Mouse (Mus musculus) midbrain, embryonic 15.5 days (tissue): ENCODE measurements around the gene H3f3b. TPM values are rescaled to one million over a fixed set of nuclear protein-coding genes. Genes with fewer than 3 reads are reported as not detected.

Experiments
- ATAC-seq: fragments of 200-750 bp; cut with Nextera tagmentation; replicated peaks from 2 replicates; pipeline ENCODE4 v1.8.0; 2017; ENCODE audit warnings: moderate TSS enrichment
- H3K27ac ChIP-seq: fragments of 300-500 bp; sonication (generic); 2 replicates; pipeline ENCODE4 v1.5.1; 2015; ENCODE audit warnings: mild to moderate bottlenecking, inconsistent platforms
- H3K27me3 ChIP-seq: fragments of 300-500 bp; sonication (generic); replicated peaks from 2 replicates; pipeline ENCODE4 v1.6.1; 2015; ENCODE audit warnings: inconsistent platforms
- H3K36me3 ChIP-seq: fragments of 300-500 bp; sonication (generic); replicated peaks from 2 replicates; pipeline ENCODE4 v1.6.1; 2015; ENCODE audit warnings: inconsistent platforms
- H3K4me1 ChIP-seq: fragments of 300-500 bp; sonication (generic); 2 replicates; pipeline ENCODE4 v1.6.1; 2015; ENCODE audit warnings: inconsistent platforms
- H3K4me2 ChIP-seq: fragments of 300-500 bp; sonication (generic); 2 replicates; pipeline ENCODE4 v1.6.1; 2015; ENCODE audit warnings: inconsistent platforms, mild to moderate bottlenecking, moderate library complexity
- H3K4me3 ChIP-seq: fragments of 300-500 bp; sonication (generic); 2 replicates; pipeline ENCODE4 v1.5.1; 2015; ENCODE audit warnings: mild to moderate bottlenecking, inconsistent platforms
- H3K9ac ChIP-seq: fragments of 300-500 bp; sonication (generic); 2 replicates; pipeline ENCODE4 v1.6.1; 2015; ENCODE audit warnings: mild to moderate bottlenecking, inconsistent platforms
- H3K9me3 ChIP-seq: fragments of 300-500 bp; sonication (generic); 2 replicates; pipeline ENCODE4 v1.6.1; 2016; ENCODE audit warnings: inconsistent platforms
- WGBS: fragments of 180-500 bp; shearing (Covaris S2); methylation state at CpG from one replicate; pipeline ENCODE4 v1.1.7; 2015; ENCODE audit warnings: mixed read lengths; 5-methylcytosine and 5-hydroxymethylcytosine counted together
- polyA plus RNA-seq: library from polyadenylated mRNA; unstranded; fragments of >200 nt; fragmentation: Nextera tagmentation; extraction: Ambion mirVana; gene quantifications from 2 replicates; pipeline ENCODE4 v1.2.1, GENCODE M21; 2015

H3f3b gene
- polyA plus RNA-seq, 1 experiment from 2014 or later, result 2,119 TPM

DNA sequence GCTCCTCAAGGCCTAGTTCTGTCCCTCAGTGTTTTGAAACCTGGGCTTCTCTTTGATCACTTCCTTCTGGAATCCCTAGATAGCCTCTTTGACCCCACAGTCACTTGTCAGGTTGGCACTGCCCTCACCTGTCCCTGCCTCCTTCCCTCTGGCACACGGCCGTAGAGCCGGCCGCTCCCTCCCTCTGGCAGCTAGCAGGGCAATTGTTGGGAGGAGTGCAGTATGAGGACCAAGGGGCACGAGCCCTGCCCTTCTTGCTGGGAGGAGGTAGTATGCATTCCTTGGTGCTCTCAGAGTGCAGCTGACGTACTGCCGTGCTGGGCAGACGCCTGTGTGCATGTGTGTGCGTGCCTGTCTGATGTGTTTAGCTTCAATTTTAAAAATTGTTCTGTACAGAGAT, 32.8 kb upstream of the H3f3b start:
- 93% methylated on average over 9 of the region's 9 CpGs for WGBS
- ATAC-seq, result no peak
- H3K4me2 ChIP-seq, result no peak overlapping the region

DNA sequence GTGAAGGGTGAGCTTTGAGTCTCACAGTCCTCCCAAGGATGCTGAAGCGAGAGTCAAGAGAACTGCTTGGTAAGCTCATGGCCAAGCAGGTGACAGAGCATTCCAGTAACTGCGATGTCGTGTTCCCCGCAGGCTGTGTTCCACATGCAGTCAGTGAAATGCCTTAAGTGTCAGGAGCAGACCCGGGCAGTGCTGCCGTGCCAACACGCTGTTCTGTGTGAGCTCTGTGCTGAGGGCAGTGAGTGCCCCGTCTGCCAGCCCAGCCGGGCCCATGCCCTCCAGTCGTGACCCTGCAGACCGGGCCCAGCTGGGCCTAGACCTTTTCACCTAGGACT, 31.9 kb upstream of the H3f3b start:
- Histone ChIP-seq H3K9me3 (no peaks in the 10 kb centered on the region), H3K9ac (no peak overlapping the region), H3K36me3 (peaks cover 48% of the 10 kb centered on the region), H3K4me2 (no peak overlapping the region), H3K4me3 (no peak overlapping the region), H3K27ac (no peak overlapping the region), H3K4me1 (no peaks in the 10 kb centered on the region), H3K27me3 (no peaks in the 10 kb centered on the region)
- WGBS, result 95% methylated on average over 11 of the region's 11 CpGs
- no peak for ATAC-seq

More for the DNA sequence above, 32.8 kb upstream of the H3f3b start:
- no peaks in the 10 kb centered on the region for H3K9me3 ChIP-seq
- H3K36me3 ChIP-seq, result peaks cover 39% of the 10 kb centered on the region
- no peak overlapping the region for H3K27ac ChIP-seq
- H3K4me3 ChIP-seq, result no peak overlapping the region
- no peaks in the 10 kb centered on the region for H3K27me3 ChIP-seq
- H3K4me1 ChIP-seq, result no peaks in the 10 kb centered on the region
- H3K9ac ChIP-seq, result no peak overlapping the region

DNA sequence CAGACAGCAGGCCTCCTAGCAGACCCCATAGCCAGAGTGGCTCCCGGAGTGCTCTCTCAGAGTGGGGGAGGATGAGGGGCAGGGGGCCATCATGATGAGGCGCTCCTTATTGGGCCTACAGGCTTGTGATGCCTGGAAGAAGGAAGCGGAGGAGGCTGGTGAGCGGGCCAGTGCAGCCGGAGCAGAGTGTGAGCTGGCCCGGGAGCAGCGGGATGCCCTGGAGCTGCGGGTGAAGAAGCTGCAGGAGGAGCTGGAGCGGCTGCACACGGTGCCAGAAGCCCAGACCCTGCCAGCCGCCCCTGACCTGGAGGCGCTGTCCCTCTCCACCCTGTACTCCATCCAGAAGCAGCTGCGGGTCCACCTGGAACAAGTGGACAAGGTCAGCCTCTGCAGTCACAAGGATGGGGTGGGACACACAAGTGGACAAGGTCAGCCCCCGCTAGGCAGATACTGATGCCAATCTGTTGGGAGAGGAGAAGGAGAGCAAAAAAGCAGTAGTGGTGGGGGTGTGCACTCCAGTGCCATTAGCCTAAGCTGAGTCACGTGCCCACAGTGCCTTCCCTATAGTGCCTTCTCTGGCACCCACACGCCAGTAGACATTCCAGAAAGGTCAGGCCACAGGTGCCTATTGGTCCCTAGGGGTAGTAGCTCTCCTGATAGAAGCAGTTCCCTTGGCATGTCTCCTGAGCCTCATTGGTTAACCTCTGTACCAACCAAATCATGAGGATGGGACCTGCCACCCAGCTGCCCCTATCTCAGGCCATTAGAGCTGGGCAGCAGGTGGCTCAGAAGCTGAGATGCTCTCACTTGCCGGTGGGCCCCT, 31.3 kb upstream of the H3f3b start:
- WGBS, result 93% methylated on average over 17 of the region's 17 CpGs
- Histone ChIP-seq H3K36me3 (peaks cover 53% of the 10 kb centered on the region), H3K27ac (no peak overlapping the region), H3K9me3 (no peaks in the 10 kb centered on the region), H3K4me2 (no peak overlapping the region), H3K4me3 (no peak overlapping the region), H3K9ac (no peak overlapping the region), H3K27me3 (no peaks in the 10 kb centered on the region), H3K4me1 (no peaks in the 10 kb centered on the region)
- no peak for ATAC-seq

DNA sequence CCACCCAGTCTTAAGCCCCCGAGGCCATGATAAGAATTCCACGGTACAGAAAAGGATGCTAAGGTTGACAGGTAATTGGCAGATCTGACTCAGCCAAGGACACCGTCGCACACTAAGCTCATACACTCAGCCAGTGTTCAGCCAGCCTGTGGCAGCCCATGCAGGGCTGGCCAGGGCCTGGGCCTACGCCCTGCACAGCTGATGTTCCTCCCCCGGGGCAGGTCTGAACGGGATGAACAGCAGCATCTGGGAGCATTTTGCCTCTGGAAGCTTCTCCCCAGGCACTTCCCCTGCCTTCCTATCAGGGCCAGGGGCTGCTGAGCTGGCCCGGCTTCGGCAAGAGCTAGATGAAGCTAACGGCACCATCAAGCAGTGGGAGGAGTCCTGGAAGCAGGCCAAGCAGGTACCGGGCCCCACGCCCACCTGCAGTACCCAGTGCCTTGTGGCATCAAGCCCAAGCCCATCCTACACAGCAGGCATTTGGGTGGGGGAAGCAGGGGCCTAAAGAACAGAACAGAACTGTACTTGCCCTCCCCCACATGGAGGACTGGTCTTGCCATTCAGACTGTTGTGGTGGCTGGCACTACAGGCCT, 30.4 kb upstream of the H3f3b start:
- ATAC-seq, result no peak
- H3K9me3 ChIP-seq, result no peaks in the 10 kb centered on the region
- H3K9ac ChIP-seq, result no peak overlapping the region
- H3K36me3 ChIP-seq, result peaks cover 58% of the 10 kb centered on the region
- H3K4me2 ChIP-seq, result no peak overlapping the region
- H3K27ac ChIP-seq, result no peak overlapping the region
- H3K27me3 ChIP-seq, result no peaks in the 10 kb centered on the region
- WGBS, result 86% methylated on average over 12 of the region's 12 CpGs
- H3K4me3 ChIP-seq, result no peak overlapping the region
- no peaks in the 10 kb centered on the region for H3K4me1 ChIP-seq

GRCm38 (mm10) chr11:116057237-116057881, 29.6 kb upstream of the H3f3b start:
- H3K4me3 ChIP-seq, result no peak overlapping the region

GRCm38 (mm10) chr11:116055873-116056272, 28.1 kb upstream of the H3f3b start:
- Histone ChIP-seq H3K9me3 (no peaks in the 10 kb centered on the region), H3K9ac (no peak overlapping the region), H3K4me2 (no peak overlapping the region), H3K4me3 (no peak overlapping the region), H3K36me3 (peaks cover 59% of the 10 kb centered on the region), H3K27ac (no peak overlapping the region), H3K27me3 (no peaks in the 10 kb centered on the region), H3K4me1 (no peaks in the 10 kb centered on the region)
- ATAC-seq, result no peak
- 95% methylated on average over 11 of the region's 11 CpGs for WGBS

More at GRCm38 (mm10) chr11:116057237-116057881, 29.6 kb upstream of the H3f3b start:
- H3K36me3 ChIP-seq, result peaks cover 59% of the 10 kb centered on the region
- 95% methylated on average over 4 of the region's 4 CpGs for WGBS
- no peak overlapping the region for H3K9ac ChIP-seq
- H3K4me2 ChIP-seq, result no peak overlapping the region
- no peaks in the 10 kb centered on the region for H3K27me3 ChIP-seq
- no peak overlapping the region for H3K27ac ChIP-seq
- no peak for ATAC-seq
- H3K4me1 ChIP-seq, result no peaks in the 10 kb centered on the region
- H3K9me3 ChIP-seq, result no peaks in the 10 kb centered on the region

GRCm38 (mm10) chr11:116053510-116054229, 25.9 kb upstream of the H3f3b start:
- Histone ChIP-seq H3K9ac (no peak overlapping the region), H3K27me3 (no peaks in the 10 kb centered on the region), H3K4me3 (no peak overlapping the region), H3K9me3 (no peaks in the 10 kb centered on the region), H3K4me1 (no peaks in the 10 kb centered on the region), H3K4me2 (no peak overlapping the region), H3K27ac (no peak overlapping the region), H3K36me3 (peaks cover 60% of the 10 kb centered on the region)
- ATAC-seq, result no peak
- 95% methylated on average over 9 of the region's 9 CpGs for WGBS

DNA sequence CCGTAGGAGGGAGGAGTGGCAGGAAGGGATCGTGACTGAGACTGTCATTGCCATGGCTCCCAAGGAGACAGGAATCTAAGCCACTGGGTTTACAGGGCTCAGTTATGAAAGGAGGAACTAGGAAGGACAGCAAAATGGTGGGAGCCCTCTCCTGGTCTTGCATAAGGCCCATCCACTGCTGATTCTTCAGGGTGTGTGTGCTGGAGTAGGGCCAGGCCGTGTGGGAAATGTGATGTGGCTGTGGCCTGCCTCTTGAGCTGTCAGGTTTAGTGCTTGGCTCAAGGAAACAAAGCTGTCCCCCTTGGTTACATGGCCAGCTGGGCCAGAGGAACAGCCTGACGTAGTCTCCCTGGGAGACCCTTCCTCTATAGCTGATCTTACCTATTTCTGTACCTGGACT, 22.4 kb upstream of the H3f3b start:
- WGBS, result 84% methylated on average over 4 of the region's 4 CpGs
- Histone ChIP-seq H3K4me2 (no peak overlapping the region), H3K27ac (no peak overlapping the region), H3K9me3 (no peaks in the 10 kb centered on the region), H3K4me3 (no peak overlapping the region), H3K4me1 (no peaks in the 10 kb centered on the region), H3K36me3 (peaks cover 43% of the 10 kb centered on the region), H3K9ac (no peak overlapping the region), H3K27me3 (no peaks in the 10 kb centered on the region)
- no peak for ATAC-seq

DNA sequence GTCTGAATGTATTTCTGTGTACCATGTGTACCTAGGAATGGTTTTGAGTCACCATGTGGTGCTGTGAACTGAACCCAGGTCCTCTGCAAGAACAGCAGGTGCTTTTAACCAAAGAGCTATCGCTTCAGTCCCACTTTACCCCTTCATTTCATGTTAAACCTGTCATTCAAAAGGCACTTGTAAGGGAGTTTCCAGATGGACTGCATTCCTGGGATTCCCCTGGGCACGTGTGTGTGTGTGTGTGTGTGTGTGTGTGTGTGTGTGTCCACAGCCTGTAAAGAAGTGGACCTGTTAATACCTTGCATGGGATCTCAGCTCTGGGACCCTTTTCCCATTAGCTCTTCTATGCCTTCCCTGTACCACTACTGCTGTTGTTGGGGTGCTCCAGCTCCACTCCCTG, 21.8 kb upstream of the H3f3b start:
- 90% methylated on average over 2 of the region's 2 CpGs for WGBS
- Histone ChIP-seq H3K9ac (no peak overlapping the region), H3K27ac (no peak overlapping the region), H3K4me3 (no peak overlapping the region), H3K9me3 (no peaks in the 10 kb centered on the region), H3K27me3 (no peaks in the 10 kb centered on the region), H3K4me1 (no peaks in the 10 kb centered on the region), H3K4me2 (no peak overlapping the region), H3K36me3 (peaks cover 37% of the 10 kb centered on the region)
- ATAC-seq, result no peak

DNA sequence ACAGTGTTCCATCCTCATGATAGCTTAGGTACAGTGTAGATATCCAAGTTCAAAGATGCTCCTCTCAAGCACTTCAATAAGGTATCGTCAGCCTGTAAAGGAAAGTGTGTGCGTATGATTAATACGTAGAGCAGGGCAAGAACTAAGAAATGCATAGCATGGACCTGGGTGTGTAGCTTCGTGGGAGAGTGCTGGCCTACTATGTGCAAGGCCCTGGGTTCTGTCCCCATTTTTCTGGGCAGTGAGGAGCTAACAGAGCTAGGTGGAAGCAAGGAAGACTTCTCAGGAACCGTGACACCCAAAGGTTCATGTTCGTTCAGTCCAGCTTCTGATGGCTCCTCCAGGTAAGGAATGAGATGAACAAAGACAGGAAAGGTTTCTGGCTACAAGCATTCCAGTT, 17.4 kb upstream of the H3f3b start:
- Histone ChIP-seq H3K4me1 (no peaks in the 10 kb centered on the region), H3K4me2 (no peak overlapping the region), H3K36me3 (peaks cover 23% of the 10 kb centered on the region), H3K27ac (no peak overlapping the region), H3K4me3 (no peak overlapping the region), H3K9ac (no peak overlapping the region), H3K27me3 (no peaks in the 10 kb centered on the region), H3K9me3 (no peaks in the 10 kb centered on the region)
- ATAC-seq, result no peak
- 93% methylated on average over 6 of the region's 6 CpGs for WGBS

DNA sequence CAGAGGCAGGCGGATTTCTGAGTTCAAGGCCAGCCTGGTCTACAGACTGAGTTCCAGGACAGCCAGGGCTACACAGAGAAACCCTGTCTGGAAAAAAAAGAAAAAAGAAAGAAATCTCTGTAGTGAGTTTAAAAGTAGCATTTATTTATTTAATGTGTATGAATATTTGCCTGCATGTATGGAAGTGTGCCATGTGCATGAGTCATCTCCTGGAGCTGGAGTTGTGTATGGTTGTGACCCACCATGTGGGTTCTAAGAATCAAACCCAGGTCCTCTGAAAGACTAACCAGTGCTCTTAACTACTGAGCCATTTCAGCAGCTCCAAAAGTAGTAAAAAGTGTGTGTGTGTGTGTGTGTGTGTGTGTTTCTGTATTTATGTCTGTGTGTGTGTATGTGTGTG, 15.5 kb upstream of the H3f3b start:
- Histone ChIP-seq H3K4me2 (no peak overlapping the region), H3K9ac (no peak overlapping the region), H3K27ac (no peak overlapping the region), H3K9me3 (no peaks in the 10 kb centered on the region), H3K4me3 (no peak overlapping the region), H3K4me1 (no peaks in the 10 kb centered on the region), H3K36me3 (0 out of 2 replicates have a peak, but pooled peaks cover 11% of the 10 kb centered on the region), H3K27me3 (no peaks in the 10 kb centered on the region)
- no peak for ATAC-seq
- 97% methylated on average over 1 of the region's 1 CpGs for WGBS

DNA sequence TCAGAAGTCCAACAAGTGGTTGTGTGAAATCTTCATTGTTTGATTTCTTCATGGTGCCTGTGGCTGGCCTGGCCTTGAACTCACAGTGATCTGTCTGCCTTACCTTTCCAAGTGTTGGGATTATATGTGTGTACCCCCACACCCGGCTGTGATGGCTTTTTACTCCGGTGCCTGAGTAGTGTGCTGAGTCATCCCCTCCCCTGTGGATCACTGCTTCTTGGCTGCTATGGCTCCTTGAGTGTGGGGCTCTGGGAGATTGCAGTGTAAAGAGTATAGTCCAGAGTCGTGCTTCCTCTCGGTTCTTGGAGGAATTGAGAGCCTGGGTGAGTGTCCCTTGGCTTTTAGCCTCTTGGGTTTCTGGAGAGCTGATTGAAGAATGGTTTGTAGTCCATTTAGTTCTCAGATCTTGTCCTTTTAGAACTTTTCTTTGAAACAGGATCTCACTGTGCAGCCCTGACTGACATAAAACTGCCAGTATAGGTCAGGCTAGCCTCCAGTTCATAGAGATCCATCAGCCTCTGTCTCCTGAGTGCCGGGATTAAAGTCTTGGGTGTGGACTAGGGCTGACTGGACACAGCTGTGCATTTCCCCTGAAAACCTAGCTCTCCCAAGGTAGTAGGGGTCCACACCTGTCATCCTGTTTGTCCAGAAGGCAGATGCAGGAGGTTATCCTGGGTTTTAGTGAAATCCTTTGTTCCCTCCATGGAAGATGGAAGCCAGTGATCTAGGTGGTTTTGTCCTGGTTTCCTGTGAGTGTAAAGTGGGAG, 14.8 kb upstream of the H3f3b start:
- H3K4me2 ChIP-seq, result no peak overlapping the region
- H3K27ac ChIP-seq, result no peak overlapping the region
- no peak overlapping the region for H3K4me3 ChIP-seq
- H3K27me3 ChIP-seq, result no peaks in the 10 kb centered on the region
- no peak overlapping the region for H3K9ac ChIP-seq
- 0 out of 2 replicates have a peak, but pooled peaks cover 8% of the 10 kb centered on the region for H3K36me3 ChIP-seq
- H3K9me3 ChIP-seq, result no peaks in the 10 kb centered on the region
- 95% methylated on average over 5 of the region's 5 CpGs for WGBS
- H3K4me1 ChIP-seq, result no peaks in the 10 kb centered on the region
- no peak for ATAC-seq
